Mouse (Mus musculus) CH12.LX (cell line): ENCODE data around the gene Gas7. TPM values are rescaled to one million over a fixed set of nuclear protein-coding genes. Genes with fewer than 3 reads are reported as not detected.

Experiments
- DNase-seq: peaks from one replicate; pipeline ENCODE4 v3.0.0-alpha.2; 2013; ENCODE audit errors: extremely low read depth
- H3K27ac ChIP-seq: 2 replicates; pipeline ENCODE4 v1.5.1; 2012; ENCODE audit warnings: low read depth, mild to moderate bottlenecking, control low read depth, moderate library complexity; ENCODE audit not compliant: insufficient read depth
- H3K27me3 ChIP-seq: replicated peaks from 2 replicates; pipeline ENCODE3; 2012; ENCODE audit warnings: inconsistent platforms
- H3K36me3 ChIP-seq, 2 experiments: replicated peaks in 1 of 2; 2 replicates each; pipeline versions ENCODE3 to v1.6.1; 2012; ENCODE audit warnings: inconsistent platforms in 1 of 2, low read length in 1 of 2, mild to moderate bottlenecking in 1 of 2, mixed read lengths in 1 of 2, moderate library complexity in 1 of 2; ENCODE audit not compliant: control insufficient read depth in 1 of 2, insufficient read depth in 1 of 2
- H3K4me1 ChIP-seq, 2 experiments: 2 replicates each; pipeline ENCODE4 v1.6.1; 2012; ENCODE audit warnings: inconsistent platforms in 1 of 2, moderate library complexity in 1 of 2; ENCODE audit not compliant: insufficient read depth in 2 of 2, control insufficient read depth in 1 of 2
- H3K4me2 ChIP-seq: 2 replicates; pipeline ENCODE4 v1.6.1; 2012; ENCODE audit warnings: low read depth, mild to moderate bottlenecking, control low read depth; ENCODE audit not compliant: poor library complexity, insufficient read depth, severe bottlenecking
- H3K4me3 ChIP-seq, 3 experiments: fragments of 150-350 bp in 1 of 3; sonication (generic) in 1 of 3; replicated peaks in 1 of 3; 2 replicates each; pipeline versions ENCODE3 to v1.5.1; 2011 to 2012; ENCODE audit warnings: low read depth in 2 of 3, low read length in 2 of 3, mild to moderate bottlenecking in 2 of 3, moderate library complexity in 2 of 3, control low read depth in 1 of 3, improper control_type of control experiment in 1 of 3, inconsistent platforms in 1 of 3, mixed read lengths in 1 of 3; ENCODE audit not compliant: poor library complexity in 1 of 3
- H3K79me2 ChIP-seq: replicated peaks from 2 replicates; pipeline ENCODE4 v1.6.1; 2012; ENCODE audit warnings: mild to moderate bottlenecking, moderate library complexity; ENCODE audit not compliant: control insufficient read depth, poor library complexity, insufficient read depth, severe bottlenecking; ENCODE audit errors: extremely low read depth
- H3K9ac ChIP-seq: 2 replicates; pipeline ENCODE4 v1.6.1; 2012; ENCODE audit warnings: low read depth, mild to moderate bottlenecking, control low read depth, moderate library complexity; ENCODE audit not compliant: insufficient read depth
- H3K9me3 ChIP-seq: replicated peaks from 2 replicates; pipeline ENCODE3; 2012; ENCODE audit warnings: low read length, inconsistent platforms, mixed read lengths
- BHLHE40 ChIP-seq: IDR thresholded peaks from 2 replicates; pipeline ENCODE4 v1.6.1; 2011; ENCODE audit warnings: mild to moderate bottlenecking, low read depth, low read length, improper control_type of control experiment
- CHD1 ChIP-seq: IDR thresholded peaks from 2 replicates; pipeline ENCODE4 v1.6.1; 2012; ENCODE audit warnings: low read depth, low read length, improper control_type of control experiment, inconsistent platforms
- CHD2 ChIP-seq: IDR thresholded peaks from 2 replicates; pipeline ENCODE4 v1.6.1; 2011; ENCODE audit warnings: low read length, improper control_type of control experiment
- CTCF ChIP-seq, 2 experiments: IDR thresholded peaks in 1 of 2; conservative IDR thresholded peaks in 1 of 2; 2 replicates each; pipeline ENCODE4 v1.5.1; 2011 to 2012; ENCODE audit warnings: low read depth in 2 of 2, low read length in 2 of 2, improper control_type of control experiment in 1 of 2, inconsistent platforms in 1 of 2, mild to moderate bottlenecking in 1 of 2, moderate library complexity in 1 of 2
- E2F4 ChIP-seq: IDR thresholded peaks from 2 replicates; pipeline ENCODE4 v1.6.1; 2011; ENCODE audit warnings: low read depth, low read length, improper control_type of control experiment; ENCODE audit not compliant: insufficient replicate concordance
- ELF1 ChIP-seq: IDR thresholded peaks from 2 replicates; pipeline ENCODE4 v1.6.1; 2014; ENCODE audit warnings: low read depth, mild to moderate bottlenecking, inconsistent platforms, low read length, improper control_type of control experiment
- EP300 ChIP-seq: IDR thresholded peaks from 2 replicates; pipeline ENCODE4 v1.6.1; 2011; ENCODE audit warnings: low read length, improper control_type of control experiment
- ETS1 ChIP-seq: conservative IDR thresholded peaks from 2 replicates; pipeline ENCODE4 v1.6.1; 2012; ENCODE audit warnings: low read depth, mild to moderate bottlenecking, inconsistent platforms, low read length, improper control_type of control experiment, moderate library complexity
- HCFC1 ChIP-seq: IDR thresholded peaks from 2 replicates; pipeline ENCODE4 v1.6.1; 2012; ENCODE audit warnings: low read depth, mild to moderate bottlenecking, inconsistent platforms, low read length, improper control_type of control experiment
- IRF4 ChIP-seq: IDR thresholded peaks from 2 replicates; pipeline ENCODE4 v1.6.1; 2014; ENCODE audit warnings: low read depth, mild to moderate bottlenecking, inconsistent platforms, low read length, improper control_type of control experiment
- JUN ChIP-seq: IDR thresholded peaks from 2 replicates; pipeline ENCODE4 v1.6.1; 2011; ENCODE audit warnings: low read depth, mild to moderate bottlenecking, low read length, improper control_type of control experiment, moderate library complexity; ENCODE audit not compliant: insufficient read depth
- JUND ChIP-seq: conservative IDR thresholded peaks from 2 replicates; pipeline ENCODE4 v1.6.1; 2011; ENCODE audit warnings: low read depth, low read length, improper control_type of control experiment
- MAFK ChIP-seq: IDR thresholded peaks from 2 replicates; pipeline ENCODE4 v1.6.1; 2011; ENCODE audit warnings: low read length, improper control_type of control experiment; ENCODE audit not compliant: insufficient replicate concordance
- MAX ChIP-seq: IDR thresholded peaks from 2 replicates; pipeline ENCODE4 v1.6.1; 2011; ENCODE audit warnings: low read length, improper control_type of control experiment
- MAZ ChIP-seq: IDR thresholded peaks from 2 replicates; pipeline ENCODE4 v1.6.1; 2012; ENCODE audit warnings: low read depth, mild to moderate bottlenecking, inconsistent platforms, low read length, improper control_type of control experiment, moderate library complexity
- MEF2A ChIP-seq: IDR thresholded peaks from 2 replicates; pipeline ENCODE4 v1.6.1; 2014; ENCODE audit warnings: low read depth, mild to moderate bottlenecking, inconsistent platforms, low read length, improper control_type of control experiment, borderline replicate concordance
- MXI1 ChIP-seq: IDR thresholded peaks from 2 replicates; pipeline ENCODE4 v1.6.1; 2011; ENCODE audit warnings: mild to moderate bottlenecking, low read depth, low read length, improper control_type of control experiment
- MYC ChIP-seq: IDR thresholded peaks from 2 replicates; pipeline ENCODE4 v1.6.1; 2011; ENCODE audit warnings: low read depth, mild to moderate bottlenecking, improper control_type of control experiment, low read length
- NELFE ChIP-seq: IDR thresholded peaks from 2 replicates; pipeline ENCODE4 v1.6.1; 2011; ENCODE audit warnings: low read depth, low read length, improper control_type of control experiment
- NRF1 ChIP-seq: IDR thresholded peaks from 2 replicates; pipeline ENCODE4 v1.6.1; 2014; ENCODE audit warnings: low read depth, mild to moderate bottlenecking, inconsistent platforms, low read length, improper control_type of control experiment, moderate library complexity
- PAX5 ChIP-seq: IDR thresholded peaks from 2 replicates; pipeline ENCODE4 v1.6.1; 2012; ENCODE audit warnings: low read length, inconsistent platforms, mixed read lengths
- POLR2A ChIP-seq: IDR thresholded peaks from 2 replicates; pipeline ENCODE4 v1.6.1; 2011; ENCODE audit warnings: low read depth, mild to moderate bottlenecking, improper control_type of control experiment, low read length
- POLR2AphosphoS2 ChIP-seq: IDR thresholded peaks from 2 replicates; pipeline ENCODE4 v1.6.1; 2011; ENCODE audit warnings: low read depth, low read length, improper control_type of control experiment
- RAD21 ChIP-seq: IDR thresholded peaks from 2 replicates; pipeline ENCODE4 v1.6.1; 2011; ENCODE audit warnings: low read depth, mild to moderate bottlenecking, low read length, improper control_type of control experiment, moderate library complexity
- RCOR1 ChIP-seq: conservative IDR thresholded peaks from 2 replicates; pipeline ENCODE4 v1.6.1; 2012; ENCODE audit warnings: low read depth, mild to moderate bottlenecking, inconsistent platforms, low read length, improper control_type of control experiment
- SIN3A ChIP-seq: IDR thresholded peaks from 2 replicates; pipeline ENCODE4 v1.6.1; 2012; ENCODE audit warnings: low read length, improper control_type of control experiment, inconsistent platforms
- SMC3 ChIP-seq: IDR thresholded peaks from 2 replicates; pipeline ENCODE4 v1.6.1; 2011; ENCODE audit warnings: low read depth, low read length, improper control_type of control experiment
- TBP ChIP-seq: conservative IDR thresholded peaks from 2 replicates; pipeline ENCODE4 v1.6.1; 2011; ENCODE audit warnings: low read depth, low read length, improper control_type of control experiment
- TCF12 ChIP-seq: IDR thresholded peaks from 2 replicates; pipeline ENCODE4 v1.6.1; 2014; ENCODE audit warnings: low read depth, mild to moderate bottlenecking, inconsistent platforms, low read length, improper control_type of control experiment
- USF1 ChIP-seq: IDR thresholded peaks from 2 replicates; pipeline ENCODE4 v1.6.1; 2014; ENCODE audit warnings: low read depth, mild to moderate bottlenecking, inconsistent platforms, low read length, improper control_type of control experiment
- USF2 ChIP-seq: conservative IDR thresholded peaks from 2 replicates; pipeline ENCODE4 v1.6.1; 2011; ENCODE audit warnings: low read depth, low read length, improper control_type of control experiment
- ZKSCAN1 ChIP-seq: IDR thresholded peaks from 2 replicates; pipeline ENCODE4 v1.6.1; 2012; ENCODE audit warnings: low read depth, inconsistent platforms, low read length, improper control_type of control experiment, borderline replicate concordance
- ZMIZ1 ChIP-seq: IDR thresholded peaks from 2 replicates; pipeline ENCODE4 v1.6.1; 2012; ENCODE audit warnings: low read depth, mild to moderate bottlenecking, inconsistent platforms, low read length, improper control_type of control experiment
- ZNF384 ChIP-seq: IDR thresholded peaks from 2 replicates; pipeline ENCODE4 v1.6.1; 2012; ENCODE audit warnings: low read depth, low read length, improper control_type of control experiment, inconsistent platforms
- dilution Hi-C: fragments of 300-500 bp; cut with MboI; formaldehyde crosslinking; loops from 2 replicates; pipeline ENCODE4 v1.14.3; 2020; ENCODE audit warnings: low sequenced_read_pairs; ENCODE audit not compliant: extremely low pct_unique_long_range_greater_than_20kb, extremely low pct_ligation_motif_present
- in situ Hi-C: fragments of 300-500 bp; cut with MboI; formaldehyde crosslinking; loops from 3 replicates; pipeline ENCODE4 v1.14.3; 2019; ENCODE audit warnings: low sequenced_read_pairs, low pct_ligation_motif_present, low pct_unique_long_range_greater_than_20kb, mixed read lengths
- polyA plus RNA-seq: library from polyadenylated mRNA; unstranded; fragments of >175 nt; gene quantifications from 2 replicates; pipeline ENCODE4 v1.2.1, GENCODE M21; 2012; ENCODE audit warnings: low read depth; ENCODE audit not compliant: insufficient read length
- total RNA-seq, 2 experiments: library from RNA; depleted of rRNA; stranded (reverse); fragments of 300-350 nt in 1 of 2; fragments of >200 nt in 1 of 2; gene quantifications; 2 replicates each; pipeline ENCODE4 v1.2.3; 2012 to 2014

Gene Gas7
- total and polyA plus RNA-seq, 3 experiments: 7.0 to 20.8 (median 7.0) TPM

DNA sequence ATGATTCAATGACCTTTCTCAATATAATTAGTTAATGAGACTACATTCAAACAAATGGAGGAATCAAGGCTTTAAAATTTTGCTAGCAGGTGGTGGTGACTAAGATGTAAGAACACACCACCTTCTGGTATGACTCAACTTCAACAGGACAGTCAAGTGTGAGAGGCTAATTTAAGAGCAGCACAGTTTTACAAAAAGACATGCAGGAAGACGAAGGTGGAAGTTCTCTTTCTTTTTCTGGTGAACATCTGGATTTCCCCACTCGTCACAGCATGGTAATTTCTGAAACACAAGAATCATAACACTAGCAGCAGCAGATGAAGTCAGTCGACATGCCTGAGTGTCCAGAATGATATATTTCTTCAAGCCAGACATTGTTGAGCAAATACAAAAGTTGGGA lies 279.4 kb downstream of the Gas7 start:
- Histone ChIP-seq H3K9me3 (peaks cover 16% of the 10 kb centered on the region), H3K36me3 (peaks cover 0 to 2% of the 10 kb centered on the region in 2 experiments), H3K27ac (peak overlapping the region; percentile 75), H3K4me2 (peak overlapping the region; percentile 88), H3K4me3 (no peak overlapping the region), H3K79me2 (no peaks in the 10 kb centered on the region), H3K9ac (no peak overlapping the region), H3K4me1 (peaks cover 30 to 68% of the 10 kb centered on the region in 2 experiments), H3K27me3 (no peaks in the 10 kb centered on the region)
- in situ Hi-C loops (no loop called here), dilution Hi-C loops (no loop called here)
- peak; percentile 98 for DNase-seq
- no peak for TF ChIP-seq PAX5
- TF ChIP-seq E2F4: peak; percentile 68; the same call in 1 of the 2 replicates
- TF ChIP-seq USF2: no peak
- 0 out of 2 replicates have a peak, but pooled peaks have one; percentile 11 for TF ChIP-seq NRF1
- peak; percentile 99 for TF ChIP-seq IRF4
- peak; percentile 47; the same call in 1 of the 2 replicates for TF ChIP-seq TBP
- TF ChIP-seq CTCF (conservative IDR thresholded peaks at IDR 0.05 in 1 of 2, IDR thresholded peaks at IDR 0.05 in 1 of 2; ENCODE audit: low read depth in 2 of 2, low read length in 2 of 2): peak in 1 of 2 experiments; percentile 37; a peak in 1 of 4 replicates
- no peak for TF ChIP-seq CHD1
- TF ChIP-seq USF1: no peak
- TF ChIP-seq POLR2AphosphoS2: no peak
- TF ChIP-seq ETS1: peak; percentile 100
- peak; percentile 78 for TF ChIP-seq ZNF384
- TF ChIP-seq MAX: peak; percentile 92
- TF ChIP-seq MAZ: peak; percentile 83
- TF ChIP-seq SMC3: peak; percentile 33
- peak; percentile 92 for TF ChIP-seq CHD2
- peak; percentile 95 for TF ChIP-seq SIN3A
- TF ChIP-seq BHLHE40: peak; percentile 98
- peak; percentile 74 for TF ChIP-seq ELF1
- TF ChIP-seq HCFC1: peak; percentile 64
- TF ChIP-seq JUN: peak; percentile 99
- TF ChIP-seq MAFK: peak; percentile 87
- peak; percentile 99 for TF ChIP-seq TCF12
- peak; percentile 100 for TF ChIP-seq EP300
- TF ChIP-seq MYC: peak; percentile 97
- TF ChIP-seq RAD21: peak; percentile 34
- TF ChIP-seq ZMIZ1: peak; percentile 81
- TF ChIP-seq JUND: peak; percentile 100
- no peak for TF ChIP-seq POLR2A
- TF ChIP-seq MEF2A: peak; percentile 100
- peak; percentile 38; the same call in 1 of the 2 replicates for TF ChIP-seq NELFE
- TF ChIP-seq RCOR1: peak; percentile 99
- TF ChIP-seq MXI1: peak; percentile 83; the same call in 1 of the 2 replicates
- TF ChIP-seq ZKSCAN1: no peak
